Mouse (Mus musculus) erythroblast, adult 5-6 weeks (primary cell): ENCODE results near the gene 4930455H04Rik. TPM values are rescaled to one million over a fixed set of nuclear protein-coding genes. Genes with fewer than 3 reads are reported as not detected.

Source experiments
- ATAC-seq: replicated peaks from 2 replicates; pipeline ENCODE4 v1.8.0; 2016; ENCODE audit warnings: moderate number of reproducible peaks, mild to moderate bottlenecking, moderate TSS enrichment, inconsistent platforms; ENCODE audit not compliant: poor library complexity, low FRiP score, severe bottlenecking
- total RNA-seq, 2 experiments: library from RNA; stranded (forward) in 1 of 2; stranded (reverse) in 1 of 2; fragments of 150-400 nt in 1 of 2; fragments of 200-764, 138-1000 nt in 1 of 2; gene quantifications; 2 replicates each; pipeline versions ENCODE4 v1.2.3 to v1.2.4; 2015 to 2017; ENCODE audit warnings: low replicate concordance in 2 of 2

Gene 4930455H04Rik
- total RNA-seq, 2 experiments from 2014 or later: not detected

GRCm38 (mm10) chr3:117024557-117024956 lies 56.5 kb downstream of the 4930455H04Rik start:
- no peak for ATAC-seq

- no peak for ATAC-seq
Observed at GRCm38 (mm10) chr3:117025421-117025820, 57.4 kb downstream of the 4930455H04Rik start.

Other genes starting within 250 kb of the 4930455H04Rik start
- 3.3 and 4.4 TPM in 2 replicates for gene Agl, start 160.1 kb upstream of the 4930455H04Rik start, total RNA-seq (2015; ENCODE audit: low replicate concordance)
- gene Agl, start 160.1 kb upstream of the 4930455H04Rik start, total RNA-seq (2017; ENCODE audit: low replicate concordance): 3.9 and 4.2 TPM in 2 replicates
- 6.5 and 11.3 TPM in 2 replicates for gene Frrs1, start 108.8 kb upstream of the 4930455H04Rik start, total RNA-seq (2015; ENCODE audit: low replicate concordance)
- 5.6 and 9.5 TPM in 2 replicates for gene Frrs1, start 108.8 kb upstream of the 4930455H04Rik start, total RNA-seq (2017; ENCODE audit: low replicate concordance)
- not detected in 2 replicates for gene Palmd, start 720 bp downstream of the 4930455H04Rik start, total RNA-seq (2015; ENCODE audit: low replicate concordance)
- 0.42 TPM in 1 of 2 replicates, not detected in the other for gene Palmd, start 720 bp downstream of the 4930455H04Rik start, total RNA-seq (2017; ENCODE audit: low replicate concordance)